Mouse (Mus musculus): ENCODE measurements around the gene Atp6v1c2. TPM values are rescaled to one million over a fixed set of nuclear protein-coding genes. Genes with fewer than 3 reads are reported as not detected.

Atp6v1c2 gene
- total and polyA plus RNA-seq, 2 experiments from 2014 or later: 0.52 to 1.1 TPM

DNA sequence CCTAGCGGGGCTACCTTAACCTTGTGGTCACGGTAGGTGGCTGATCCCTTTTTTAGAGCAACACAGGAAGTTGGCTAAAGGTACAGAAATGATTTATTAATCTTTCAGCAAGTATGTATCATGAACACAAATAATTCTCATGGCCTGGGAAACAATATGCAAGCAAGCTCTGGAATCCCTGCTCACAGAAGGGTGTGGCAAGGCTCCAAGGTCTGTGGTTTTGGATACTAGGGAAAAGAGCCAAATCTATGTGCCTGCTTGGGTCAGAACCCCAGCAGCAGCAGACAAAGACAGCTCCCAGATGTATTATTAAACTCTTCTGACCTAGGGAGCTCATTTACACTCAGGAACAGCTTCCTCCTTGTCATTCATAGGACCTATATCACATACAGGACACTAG lies 40.1 kb downstream of the Atp6v1c2 start:
- Histone ChIP-seq H3K4me3 (ENCODE audit: low read length) (no peak overlapping the region), H3K36me3 (ENCODE audit: insufficient read depth, low read length) (peaks cover 7% of the 10 kb centered on the region), H3K27ac (no peak overlapping the region), H3K9ac (replicated peaks; ENCODE audit: low read length) (no peak overlapping the region), H3K4me1 (ENCODE audit: insufficient read depth, low read length) (no peaks in the 10 kb centered on the region), H3K4me2 (ENCODE audit: low read depth, low read length) (no peak overlapping the region), H3K27me3 (ENCODE audit: insufficient read depth, low read length) (no peaks in the 10 kb centered on the region), H3K9me3 (ENCODE audit: low read length) (no peaks in the 10 kb centered on the region)
- DNase-seq (ENCODE audit: low spot score) (no peak), ATAC-seq (no peak)
- WGBS: 76% methylated on average over 2 of the region's 2 CpGs
- TF ChIP-seq CTCF (IDR thresholded peaks at IDR 0.05; ENCODE audit: low read depth): no peak

DNA sequence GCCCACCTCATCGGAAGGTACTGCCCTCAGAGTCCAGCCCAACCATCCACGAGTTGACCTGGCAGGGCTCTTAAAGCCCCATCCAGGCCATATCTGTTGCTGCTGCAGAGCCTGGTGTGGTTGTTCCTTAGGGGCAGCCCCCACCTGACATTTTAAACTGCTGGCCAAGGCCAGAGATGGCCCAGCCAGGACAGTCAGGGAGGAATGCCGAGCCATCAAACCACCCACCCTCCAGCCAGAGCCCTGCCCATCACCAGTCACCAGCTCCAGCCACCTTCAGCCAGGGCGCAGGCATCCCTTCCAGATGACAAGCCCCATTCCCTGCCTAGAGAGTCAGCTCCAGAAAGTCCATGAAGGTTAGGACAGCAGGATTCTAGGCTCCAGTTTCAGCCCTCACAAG lies 40.7 kb downstream of the Atp6v1c2 start:
- no peak for ATAC-seq
- DNase-seq (ENCODE audit: low spot score): no peak
- Histone ChIP-seq H3K9me3 (ENCODE audit: low read length) (no peaks in the 10 kb centered on the region), H3K27ac (no peak overlapping the region), H3K36me3 (ENCODE audit: insufficient read depth, low read length) (peaks cover 13% of the 10 kb centered on the region), H3K4me2 (ENCODE audit: low read depth, low read length) (no peak overlapping the region), H3K4me1 (ENCODE audit: insufficient read depth, low read length) (no peaks in the 10 kb centered on the region), H3K9ac (replicated peaks; ENCODE audit: low read length) (no peak overlapping the region), H3K4me3 (ENCODE audit: low read length) (no peak overlapping the region), H3K27me3 (ENCODE audit: insufficient read depth, low read length) (no peaks in the 10 kb centered on the region)
- no peak for TF ChIP-seq CTCF (IDR thresholded peaks at IDR 0.05; ENCODE audit: low read depth)
- 83% methylated on average over 4 of the region's 4 CpGs for WGBS

DNA sequence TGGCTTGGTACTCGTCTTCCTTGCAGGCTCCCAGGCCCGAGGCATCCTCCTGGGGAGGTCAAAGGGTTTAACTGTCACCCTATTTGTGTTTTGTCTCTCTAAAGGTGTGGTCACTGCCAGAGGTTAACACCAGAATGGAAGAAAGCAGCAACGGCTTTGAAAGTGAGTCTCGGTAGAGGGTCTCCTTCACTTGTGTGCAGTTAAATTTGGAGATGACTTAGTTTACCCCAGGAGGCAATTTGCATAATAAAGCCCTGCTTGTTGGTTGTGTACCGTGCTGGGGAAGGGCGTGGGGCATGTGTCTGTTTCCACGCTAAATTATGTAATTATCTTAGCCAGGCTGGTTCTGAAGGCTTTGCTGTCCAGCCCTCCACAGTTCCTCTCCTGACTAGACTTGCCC lies 55.3 kb downstream of the Atp6v1c2 start:
- H3K4me2 ChIP-seq (ENCODE audit: low read depth, low read length): no peak overlapping the region
- ATAC-seq (no peak), DNase-seq (ENCODE audit: low spot score) (no peak)
- peaks cover 63% of the 10 kb centered on the region for H3K36me3 ChIP-seq (ENCODE audit: insufficient read depth, low read length)
- no peaks in the 10 kb centered on the region for H3K27me3 ChIP-seq (ENCODE audit: insufficient read depth, low read length)
- H3K4me1 ChIP-seq (ENCODE audit: insufficient read depth, low read length): no peaks in the 10 kb centered on the region
- H3K4me3 ChIP-seq (ENCODE audit: low read length): no peak overlapping the region
- H3K27ac ChIP-seq: no peak overlapping the region
- no peak for TF ChIP-seq CTCF (IDR thresholded peaks at IDR 0.05; ENCODE audit: low read depth)
- H3K9me3 ChIP-seq (ENCODE audit: low read length): no peaks in the 10 kb centered on the region
- 48% methylated on average over 7 of the region's 7 CpGs for WGBS
- H3K9ac ChIP-seq (replicated peaks; ENCODE audit: low read length): no peak overlapping the region

DNA sequence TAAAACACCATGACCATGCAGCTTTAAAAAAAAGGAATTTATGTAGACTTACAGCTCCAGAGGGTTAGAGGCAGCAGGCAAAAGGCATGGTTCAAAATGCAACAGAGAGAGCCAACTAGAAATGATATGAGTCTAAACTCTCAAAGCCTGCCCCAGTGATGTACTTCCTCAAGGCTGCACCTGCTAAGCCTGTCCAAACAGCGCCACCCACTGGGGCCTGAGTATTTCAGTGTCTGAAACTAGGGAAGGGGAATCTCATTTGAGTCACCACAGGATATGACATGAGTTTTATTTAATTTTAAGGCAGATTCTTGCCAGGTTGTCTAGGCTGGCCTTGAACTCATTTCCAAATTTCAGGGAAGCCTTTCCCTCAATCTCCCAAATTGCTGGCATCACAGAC lies 57.9 kb downstream of the Atp6v1c2 start:
- Histone ChIP-seq H3K9me3 (ENCODE audit: low read length) (no peaks in the 10 kb centered on the region), H3K27ac (no peak overlapping the region), H3K27me3 (ENCODE audit: insufficient read depth, low read length) (no peaks in the 10 kb centered on the region), H3K9ac (replicated peaks; ENCODE audit: low read length) (no peak overlapping the region), H3K36me3 (ENCODE audit: insufficient read depth, low read length) (peaks cover 37% of the 10 kb centered on the region), H3K4me3 (ENCODE audit: low read length) (no peak overlapping the region), H3K4me2 (ENCODE audit: low read depth, low read length) (no peak overlapping the region), H3K4me1 (ENCODE audit: insufficient read depth, low read length) (peaks cover 6% of the 10 kb centered on the region)
- 71% methylated on average over 1 of the region's 1 CpGs for WGBS
- ATAC-seq: no peak
- peak; percentile 68 for DNase-seq (ENCODE audit: low spot score)
- TF ChIP-seq CTCF (IDR thresholded peaks at IDR 0.05; ENCODE audit: low read depth): peak; percentile 64

DNA sequence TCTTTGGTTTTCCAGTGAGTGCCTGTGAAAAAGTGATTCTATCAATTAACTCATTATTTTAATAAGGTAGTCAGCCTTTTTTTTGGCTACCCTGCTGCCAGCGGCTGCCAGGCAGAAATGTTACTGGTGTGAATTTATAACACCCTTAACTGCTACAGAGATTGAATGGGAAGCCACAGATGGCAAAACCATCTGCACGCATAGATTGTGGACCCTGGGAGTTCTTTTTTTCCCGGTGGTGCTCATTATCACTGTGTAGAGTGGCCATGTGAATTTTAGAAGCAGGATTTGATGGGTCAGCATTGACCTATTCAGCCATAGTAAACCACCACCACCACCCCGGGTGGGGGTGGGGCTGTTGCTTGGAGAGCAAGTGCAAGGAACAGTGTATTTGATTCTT lies 61.8 kb downstream of the Atp6v1c2 start:
- DNase-seq (ENCODE audit: low spot score) (no peak), ATAC-seq (no peak)

DNA sequence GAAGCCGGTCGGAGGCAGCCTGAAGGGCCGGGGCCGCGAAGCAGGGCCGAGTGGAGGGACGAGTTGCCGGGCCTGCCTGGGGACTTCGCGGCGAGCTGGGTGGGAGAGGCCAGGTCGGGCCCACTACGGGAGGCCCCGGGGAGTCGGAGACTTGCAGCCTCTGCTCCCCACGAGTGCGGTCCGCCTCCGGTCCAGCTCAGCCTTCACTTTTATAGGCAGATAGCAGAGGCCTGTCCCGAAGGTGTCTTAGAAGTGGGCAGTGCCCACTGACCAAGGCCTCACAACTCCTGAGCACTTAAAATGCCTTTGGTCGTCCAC lies 62.5 kb downstream of the Atp6v1c2 start:
- Histone ChIP-seq H3K9me3 (ENCODE audit: low read length) (no peaks in the 10 kb centered on the region), H3K27ac (peak overlapping the region; percentile 67), H3K4me1 (ENCODE audit: insufficient read depth, low read length) (peaks cover 6% of the 10 kb centered on the region), H3K4me2 (ENCODE audit: low read depth, low read length) (peak overlapping the region; percentile 63), H3K36me3 (ENCODE audit: insufficient read depth, low read length) (peaks cover 13% of the 10 kb centered on the region), H3K4me3 (ENCODE audit: low read length) (peak overlapping the region; percentile 83), H3K9ac (replicated peaks; ENCODE audit: low read length) (peak overlapping the region; percentile 71), H3K27me3 (ENCODE audit: insufficient read depth, low read length) (no peaks in the 10 kb centered on the region)
- ATAC-seq: peak; percentile 83
- no peak for DNase-seq (ENCODE audit: low spot score)
- 0% methylated on average over 21 of the region's 21 CpGs for WGBS
- TF ChIP-seq CTCF (IDR thresholded peaks at IDR 0.05; ENCODE audit: low read depth): no peak

More for the DNA sequence above, 61.8 kb downstream of the Atp6v1c2 start:
- H3K4me3 ChIP-seq (ENCODE audit: low read length): peak overlapping the region; percentile 83
- peak overlapping the region; percentile 71 for H3K9ac ChIP-seq (replicated peaks; ENCODE audit: low read length)
- WGBS: 8% methylated on average over 4 of the region's 4 CpGs
- H3K4me2 ChIP-seq (ENCODE audit: low read depth, low read length): peak overlapping the region; percentile 63
- H3K27me3 ChIP-seq (ENCODE audit: insufficient read depth, low read length): no peaks in the 10 kb centered on the region
- H3K36me3 ChIP-seq (ENCODE audit: insufficient read depth, low read length): peaks cover 20% of the 10 kb centered on the region
- H3K27ac ChIP-seq: peak overlapping the region; percentile 67; the same call in 1 of the 2 replicates
- TF ChIP-seq CTCF (IDR thresholded peaks at IDR 0.05; ENCODE audit: low read depth): no peak
- H3K4me1 ChIP-seq (ENCODE audit: insufficient read depth, low read length): peaks cover 6% of the 10 kb centered on the region
- no peaks in the 10 kb centered on the region for H3K9me3 ChIP-seq (ENCODE audit: low read length)

DNA sequence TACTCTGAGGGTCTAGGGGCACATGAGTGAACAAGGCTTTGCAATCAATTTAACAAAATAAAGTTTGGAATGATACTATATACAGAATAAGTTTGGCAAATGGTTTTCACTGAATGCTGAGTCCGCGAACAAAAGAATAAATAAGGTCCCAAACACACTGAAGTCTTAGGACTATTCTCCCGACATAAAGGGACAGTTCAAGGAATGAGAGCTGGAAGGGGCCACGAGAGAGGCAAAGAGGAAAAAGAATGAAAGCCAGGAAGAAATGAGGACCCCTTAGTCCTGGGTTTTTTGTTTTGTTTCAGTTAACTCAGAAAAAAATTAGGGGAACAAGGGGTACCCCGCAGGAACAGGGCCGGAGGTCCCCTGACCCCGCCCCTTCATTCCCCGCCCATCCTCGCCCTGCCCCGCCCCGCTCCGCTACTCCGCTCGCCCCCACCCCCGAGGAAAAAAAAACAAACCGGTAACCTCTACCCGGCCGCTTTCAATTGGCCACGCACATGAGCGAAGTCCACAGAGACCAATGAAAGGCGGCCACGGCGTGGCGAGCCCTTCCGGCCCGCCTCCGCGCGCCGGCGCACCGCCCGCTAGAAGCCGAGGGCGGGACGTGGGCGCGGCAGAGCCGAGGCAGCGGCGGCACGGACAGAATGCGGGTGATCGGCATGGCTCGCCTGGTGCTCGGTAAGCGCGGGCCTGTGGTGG lies 63.0 kb downstream of the Atp6v1c2 start, which contains the start of gene Pdia6:
TSS of gene Pdia6 (plus strand) at position 575 of the 702 bp plus-strand sequence.
- DNase-seq (ENCODE audit: low spot score) (peak; percentile 98), ATAC-seq (peak; percentile 99)
- Histone ChIP-seq H3K9ac (replicated peaks; ENCODE audit: low read length) (peak within 1 kb of the TSS; percentile 71), H3K4me3 (ENCODE audit: low read length) (peak within 1 kb of the TSS; percentile 83), H3K36me3 (ENCODE audit: insufficient read depth, low read length) (peaks cover 8% of the 10 kb centered on the region), H3K4me2 (ENCODE audit: low read depth, low read length) (peak within 1 kb of the TSS; percentile 63), H3K9me3 (ENCODE audit: low read length) (no peaks in the 10 kb centered on the region), H3K27me3 (ENCODE audit: insufficient read depth, low read length) (no peaks in the 10 kb centered on the region), H3K4me1 (ENCODE audit: insufficient read depth, low read length) (peaks cover 6% of the 10 kb centered on the region), H3K27ac (peak within 1 kb of the TSS; percentile 67)
- 1% methylated on average over 47 of the region's 48 CpGs for WGBS
- TF ChIP-seq CTCF (IDR thresholded peaks at IDR 0.05; ENCODE audit: low read depth): no peak

Data from hindbrain, postnatal 0 days (tissue).